Mouse (Mus musculus): ENCODE results near the gene Tenm3.

GRCm38 (mm10) chr8:48295558-48295957 lies 548.2 kb downstream of the Tenm3 start:
- TF ChIP-seq CTCF (IDR thresholded peaks at IDR 0.05; ENCODE audit: extremely low read depth, insufficient read depth, low read length) (no peak), POLR2A (IDR thresholded peaks at IDR 0.05; ENCODE audit: extremely low read depth, insufficient read depth, low read length) (no peak)
